Mouse (Mus musculus) liver, adult 2 months (tissue): ENCODE data around the gene D330020A13Rik. TPM values are rescaled to one million over a fixed set of nuclear protein-coding genes. Genes with fewer than 3 reads are reported as not detected.
A peak's percentile ranks its signal among the peaks of the same experiment; 100 is the strongest.
"Not testable (repeated sequence)": the region's sequence is repeated elsewhere in the genome, so short reads cannot be mapped to it uniquely, and the experiment has no call there.

ENCODE experiments used
- DNase-seq: peaks from one replicate; pipeline ENCODE4 v3.0.0-alpha.2; 2011; ENCODE audit warnings: low read depth, low spot score; ENCODE audit errors: extremely low read depth
- H3K27ac ChIP-seq: fragments of 200-500 bp; replicated peaks from 2 replicates; pipeline ENCODE4 v1.5.1; 2012; ENCODE audit warnings: low read depth, mild to moderate bottlenecking, control low read depth, inconsistent platforms, low read length; ENCODE audit not compliant: insufficient read depth
- H3K27me3 ChIP-seq: fragments of 200-500 bp; 2 replicates; pipeline ENCODE4 v1.6.1; 2012; ENCODE audit warnings: mild to moderate bottlenecking, moderate library complexity, low read length, inconsistent platforms; ENCODE audit not compliant: control insufficient read depth, insufficient read depth
- H3K36me3 ChIP-seq: fragments of 200-500 bp; 2 replicates; pipeline ENCODE4 v1.6.1; 2012; ENCODE audit warnings: low read length, inconsistent platforms; ENCODE audit not compliant: control insufficient read depth, insufficient read depth
- H3K4me1 ChIP-seq: fragments of 200-500 bp; 2 replicates; pipeline ENCODE4 v1.6.1; 2011; ENCODE audit warnings: low read length; ENCODE audit not compliant: control insufficient read depth, insufficient read depth
- H3K4me3 ChIP-seq: fragments of 200-500 bp; 2 replicates; pipeline ENCODE4 v1.5.1; 2011; ENCODE audit warnings: low read depth, mild to moderate bottlenecking, control low read depth, low read length, moderate library complexity; ENCODE audit not compliant: insufficient read depth
- H3K79me2 ChIP-seq: fragments of 200-500 bp; 2 replicates; pipeline ENCODE4 v1.6.1; 2012; ENCODE audit warnings: inconsistent platforms, mild to moderate bottlenecking, low read length, moderate library complexity; ENCODE audit not compliant: control insufficient read depth, insufficient read depth
- H3K9ac ChIP-seq: fragments of 200-500 bp; 2 replicates; pipeline ENCODE4 v1.6.1; 2012; ENCODE audit warnings: low read depth, mild to moderate bottlenecking, control low read depth, inconsistent platforms, low read length
- CTCF ChIP-seq: fragments of 200-500 bp; IDR thresholded peaks from 2 replicates; pipeline ENCODE4 v1.5.1; 2011; ENCODE audit warnings: low read depth, low read length, control low read depth
- POLR2A ChIP-seq: fragments of 200-500 bp; IDR thresholded peaks from 2 replicates; pipeline ENCODE4 v1.6.1; 2011; ENCODE audit warnings: low read length, control low read depth; ENCODE audit not compliant: insufficient read depth; ENCODE audit errors: extremely low read depth
- WGBS: fragments of 180-500 bp; shearing (Covaris S2); methylation state at CpG from one replicate; pipeline ENCODE4 v1.1.7; 2018; 5-methylcytosine and 5-hydroxymethylcytosine counted together
- polyA plus RNA-seq: library from polyadenylated mRNA; depleted of rRNA; stranded (reverse); fragments of >200 nt; gene quantifications from 2 replicates; pipeline ENCODE4 v1.2.3, GENCODE M21; 2012
- total RNA-seq: library from RNA; depleted of rRNA; stranded (reverse); fragments of >200 nt; gene quantifications from 2 replicates; pipeline ENCODE4 v1.2.3, GENCODE M21; 2014

The D330020A13Rik gene
- total and polyA plus RNA-seq, 2 experiments: not detected

GRCm38 (mm10) chr6:120288541-120288940 is 5.6 kb upstream of the D330020A13Rik start:
- TF ChIP-seq POLR2A: no peak
- TF ChIP-seq CTCF: no peak
- no peak overlapping the region for H3K9ac ChIP-seq
- H3K27me3 ChIP-seq: 0 out of 2 replicates have a peak, but pooled peaks cover 3% of the 10 kb centered on the region
- no peak overlapping the region for H3K27ac ChIP-seq
- no peak for DNase-seq
- H3K4me3 ChIP-seq: no peak overlapping the region
- no peaks in the 10 kb centered on the region for H3K36me3 ChIP-seq
- H3K4me1 ChIP-seq: no peaks in the 10 kb centered on the region
- WGBS: 31% methylated on average over 7 of the region's 7 CpGs
- no peaks in the 10 kb centered on the region for H3K79me2 ChIP-seq

GRCm38 (mm10) chr6:120289430-120289829 is 4.7 kb upstream of the D330020A13Rik start:
- no peak overlapping the region for H3K4me3 ChIP-seq
- no peak overlapping the region for H3K27ac ChIP-seq
- no peaks in the 10 kb centered on the region for H3K79me2 ChIP-seq
- DNase-seq: no peak
- no peaks in the 10 kb centered on the region for H3K36me3 ChIP-seq
- TF ChIP-seq POLR2A (no peak), CTCF (no peak)
- 88% methylated on average over 4 of the region's 4 CpGs for WGBS
- no peaks in the 10 kb centered on the region for H3K4me1 ChIP-seq
- H3K27me3 ChIP-seq: peaks cover 9% of the 10 kb centered on the region
- no peak overlapping the region for H3K9ac ChIP-seq

- WGBS: 83% methylated on average over 7 of the region's 7 CpGs
- Histone ChIP-seq H3K4me3 (no peak overlapping the region), H3K36me3 (no peaks in the 10 kb centered on the region), H3K4me1 (no peaks in the 10 kb centered on the region), H3K27ac (no peak overlapping the region), H3K9ac (no peak overlapping the region), H3K27me3 (peaks cover 12% of the 10 kb centered on the region), H3K79me2 (no peaks in the 10 kb centered on the region)
- TF ChIP-seq POLR2A (no peak), CTCF (no peak)
- no peak for DNase-seq
Measured at GRCm38 (mm10) chr6:120291396-120292009, 2.7 kb upstream of the D330020A13Rik start.

- peaks cover 12% of the 10 kb centered on the region for H3K27me3 ChIP-seq
- H3K36me3 ChIP-seq: no peaks in the 10 kb centered on the region
- H3K79me2 ChIP-seq: no peaks in the 10 kb centered on the region
- no peak for DNase-seq
- H3K9ac ChIP-seq: peak overlapping the region; percentile 42
- 6% methylated on average over 16 of the region's 16 CpGs for WGBS
- no peaks in the 10 kb centered on the region for H3K4me1 ChIP-seq
- no peak overlapping the region for H3K27ac ChIP-seq
- peak overlapping the region; percentile 66 for H3K4me3 ChIP-seq
- TF ChIP-seq POLR2A (no peak), CTCF (no peak)
Measured at GRCm38 (mm10) chr6:120294785-120295133, 595 bp downstream of the D330020A13Rik start.

GRCm38 (mm10) chr6:120296589-120296988 is 2.4 kb downstream of the D330020A13Rik start:
- H3K79me2 ChIP-seq, H3K9ac ChIP-seq, H3K36me3 ChIP-seq, H3K4me1 ChIP-seq, DNase-seq, H3K27ac ChIP-seq, H3K4me3 ChIP-seq: not testable (repeated sequence)
- H3K27me3 ChIP-seq: peaks cover 12% of the 10 kb centered on the region
- WGBS: 93% methylated on average over 2 of the region's 2 CpGs

GRCm38 (mm10) chr6:120301137-120301536 is 7.0 kb downstream of the D330020A13Rik start:
- H3K79me2 ChIP-seq: no peaks in the 10 kb centered on the region
- TF ChIP-seq CTCF (peak; percentile 60), POLR2A (no peak)
- no peak overlapping the region for H3K27ac ChIP-seq
- no peaks in the 10 kb centered on the region for H3K36me3 ChIP-seq
- no peaks in the 10 kb centered on the region; the same call in 1 of the 2 replicates for H3K4me1 ChIP-seq
- H3K27me3 ChIP-seq: peaks cover 2% of the 10 kb centered on the region; the same call in 1 of the 2 replicates
- 32% methylated on average over 6 of the region's 6 CpGs for WGBS
- H3K9ac ChIP-seq: no peak overlapping the region
- no peak overlapping the region for H3K4me3 ChIP-seq
- DNase-seq: peak; percentile 47
